Mouse (Mus musculus) retina, embryonic 14.5 days (tissue): ENCODE measurements around the gene Tmem164.

Experiments used
- DNase-seq: peaks from one replicate; pipeline ENCODE4 v3.0.0-alpha.2; 2015; ENCODE audit warnings: low spot score

The Tmem164 gene

GRCm38 (mm10) chrX:142828184-142828908, 147.1 kb downstream of the Tmem164 start:
- no peak for DNase-seq

GRCm38 (mm10) chrX:142829267-142829666, 148.1 kb downstream of the Tmem164 start:
- no peak for DNase-seq

DNA sequence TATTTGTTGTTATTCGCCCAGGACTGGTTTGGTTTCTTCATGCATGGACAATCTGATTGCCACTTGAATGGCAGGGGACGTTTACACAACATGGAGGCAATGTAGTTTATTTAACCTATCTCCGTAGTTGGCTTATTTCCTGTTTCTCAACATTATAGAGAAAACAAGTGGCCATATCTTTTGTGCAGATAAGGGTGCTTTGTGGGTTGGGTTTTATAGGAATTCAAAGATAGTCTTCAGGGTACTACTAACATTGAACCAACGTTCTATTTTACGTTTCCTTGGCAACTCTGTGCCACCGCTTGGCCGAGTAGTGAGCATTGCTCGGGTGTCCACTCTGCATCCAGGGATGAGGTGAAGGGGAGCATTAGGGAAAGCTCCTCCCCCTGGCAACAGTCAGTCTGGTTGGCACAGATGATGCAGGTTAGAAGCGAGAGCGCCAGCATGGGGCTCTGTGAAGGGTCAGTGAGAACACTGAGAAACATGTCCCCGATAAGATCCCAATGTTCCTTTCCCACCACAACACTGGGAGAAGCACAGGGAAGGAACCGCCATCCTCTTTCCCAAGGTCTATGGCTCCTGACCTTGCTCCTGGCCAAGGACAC, 148.8 kb downstream of the Tmem164 start:
- no peak for DNase-seq

GRCm38 (mm10) chrX:142830572-142830971, 149.4 kb downstream of the Tmem164 start:
- no peak for DNase-seq

DNA sequence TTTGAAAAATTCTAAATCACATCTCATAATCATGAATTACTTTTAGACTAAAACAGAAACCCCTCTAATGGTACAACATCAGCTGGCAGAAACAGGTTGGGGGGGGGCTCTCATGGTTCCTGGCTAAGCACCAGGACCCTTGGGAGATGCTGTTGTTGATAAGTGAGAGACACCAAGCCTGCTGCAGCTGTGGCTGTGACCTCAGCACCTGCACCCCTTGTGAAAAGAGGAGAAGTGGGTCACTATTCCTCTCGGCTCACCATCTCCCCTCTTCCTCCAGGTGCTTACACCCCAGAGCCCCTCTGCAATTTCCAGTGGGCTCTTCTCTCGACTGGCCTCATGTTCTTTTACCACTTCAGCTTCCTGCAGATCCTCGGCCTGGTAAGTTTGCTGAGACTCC, 151.0 kb downstream of the Tmem164 start:
- DNase-seq: no peak

- DNase-seq: no peak
Observed at GRCm38 (mm10) chrX:142833164-142833796, 152.1 kb downstream of the Tmem164 start.

GRCm38 (mm10) chrX:142834807-142835206, 153.6 kb downstream of the Tmem164 start:
- no peak for DNase-seq

DNA sequence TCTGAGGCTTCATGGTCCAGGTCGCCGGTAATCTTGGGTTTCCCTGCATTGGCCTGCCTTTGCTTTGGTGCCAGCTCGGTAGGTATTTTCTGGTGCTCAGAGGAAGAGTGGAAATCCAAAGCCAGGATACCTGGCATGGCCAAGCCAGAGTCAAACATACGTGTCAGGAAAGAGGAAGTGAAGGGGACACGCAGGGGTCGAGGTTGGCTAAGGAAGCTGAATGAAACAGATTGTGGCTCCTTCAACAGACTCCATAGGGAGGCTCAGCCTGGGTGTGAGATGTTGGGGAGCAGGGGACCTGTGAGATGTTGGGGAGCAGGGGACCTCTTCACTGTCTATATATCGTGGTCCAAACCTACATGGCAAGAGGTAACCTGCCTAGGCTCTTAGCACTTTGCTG, 155.2 kb downstream of the Tmem164 start:
- no peak for DNase-seq

DNA sequence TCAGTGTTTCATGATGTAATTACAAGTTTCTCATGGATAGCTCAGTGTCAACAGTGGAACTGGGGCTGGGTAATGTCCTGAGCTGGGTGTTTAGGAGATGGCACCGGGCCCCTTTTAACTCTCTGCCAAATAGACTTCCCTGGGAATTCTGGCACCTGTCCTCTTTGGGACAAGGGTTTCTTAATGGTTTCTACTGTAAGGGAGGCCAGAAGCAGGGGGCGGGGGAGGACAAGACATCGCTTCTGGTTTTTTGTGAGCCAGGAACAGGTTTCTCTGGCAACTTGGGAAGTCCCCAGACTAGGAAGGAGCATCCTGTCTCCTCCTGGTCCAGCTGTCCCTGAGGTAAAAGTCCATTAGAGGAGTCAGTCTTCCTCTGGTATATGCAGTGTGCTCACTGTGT, 156.1 kb downstream of the Tmem164 start:
- no peak for DNase-seq

DNA sequence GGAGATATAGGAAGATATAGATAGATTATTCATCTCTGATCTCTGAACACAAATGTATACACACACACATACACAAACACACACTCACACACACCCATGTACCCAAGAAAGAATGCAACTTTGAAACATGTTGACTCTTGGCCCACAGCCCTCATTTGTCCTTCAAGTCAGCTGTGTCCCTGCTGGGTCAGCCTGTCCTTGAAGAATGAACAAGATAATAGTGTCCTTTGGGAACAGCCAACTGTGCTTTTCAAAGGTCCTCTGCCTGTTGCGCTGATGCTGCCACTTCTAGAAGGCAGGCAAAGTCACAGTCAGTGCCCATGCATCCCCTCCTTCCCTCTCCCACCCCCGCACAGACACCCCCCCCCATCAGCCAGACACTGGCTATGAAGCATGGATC, 157.6 kb downstream of the Tmem164 start:
- DNase-seq: no peak

DNA sequence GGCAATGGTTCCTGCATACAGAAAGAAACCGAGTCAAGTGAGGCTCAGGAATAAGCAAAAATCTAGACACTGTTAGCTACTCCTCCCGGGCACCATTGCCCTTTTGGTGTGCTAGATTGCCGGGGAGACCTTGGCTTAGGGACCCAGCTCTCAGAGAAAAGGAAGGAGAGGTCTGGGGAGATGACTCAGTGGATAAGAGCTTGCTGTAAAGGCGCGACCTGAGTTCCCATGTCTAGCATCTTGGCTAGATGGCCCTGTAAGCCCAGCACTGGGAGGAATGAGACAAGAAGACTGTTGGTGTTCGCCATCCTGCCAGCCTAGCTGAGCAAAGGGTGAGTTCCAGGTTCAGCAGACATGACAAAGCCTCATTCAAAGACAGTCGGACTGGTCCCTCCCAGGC, 158.2 kb downstream of the Tmem164 start:
- DNase-seq: no peak

DNA sequence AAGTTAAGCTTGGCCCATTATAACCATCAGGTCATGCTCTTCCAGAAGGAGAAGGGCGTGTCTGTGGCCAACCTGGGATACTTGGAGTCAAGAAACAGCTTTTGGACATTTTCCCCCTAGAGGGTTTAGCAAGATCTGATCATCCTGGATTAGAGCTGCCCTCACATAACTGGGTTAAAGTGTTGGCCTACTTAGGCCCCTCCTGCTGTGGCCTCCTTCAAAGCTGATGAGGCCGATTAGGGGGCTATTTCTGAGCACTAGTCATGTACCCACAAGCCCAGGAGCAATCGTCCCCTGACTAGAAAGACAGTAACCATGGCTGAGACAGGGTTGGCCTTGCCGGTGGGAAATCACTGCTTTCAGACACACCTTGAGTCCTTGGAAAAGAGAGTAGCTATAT, 160.7 kb downstream of the Tmem164 start:
- DNase-seq: peak; percentile 28

- no peak for DNase-seq
Observed at GRCm38 (mm10) chrX:142846266-142846665, 165.1 kb downstream of the Tmem164 start.

- DNase-seq: no peak
Observed at GRCm38 (mm10) chrX:142848032-142848431, 166.8 kb downstream of the Tmem164 start.

DNA sequence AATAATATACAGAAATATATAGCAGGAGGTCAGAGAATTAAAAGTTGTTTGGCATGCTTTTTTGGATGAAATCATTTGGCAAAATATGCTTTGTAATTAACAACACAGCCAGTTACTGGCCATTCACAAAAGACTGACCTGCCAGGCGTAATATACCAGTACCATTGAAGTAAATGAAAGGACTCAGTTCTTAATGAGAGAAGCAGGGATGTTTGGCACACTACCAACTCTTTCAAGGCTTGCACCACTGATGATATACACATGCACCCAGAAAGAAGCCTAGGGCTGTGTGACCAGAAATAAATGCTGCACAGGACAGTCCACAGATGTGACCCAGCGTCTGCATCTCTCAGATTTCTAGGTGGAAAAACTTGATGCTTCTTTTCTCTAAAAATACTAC, 188.6 kb downstream of the Tmem164 start:
- peak; percentile 2 for DNase-seq

- no peak for DNase-seq
Observed at GRCm38 (mm10) chrX:142882255-142882654, 201.0 kb downstream of the Tmem164 start.

GRCm38 (mm10) chrX:142883593-142883992, 202.4 kb downstream of the Tmem164 start:
- DNase-seq: no peak

- no peak for DNase-seq
Observed at GRCm38 (mm10) chrX:142885962-142886361, 204.8 kb downstream of the Tmem164 start.
